Mouse (Mus musculus): ENCODE results near the gene Olfr1441. TPM values are rescaled to one million over a fixed set of nuclear protein-coding genes. Genes with fewer than 3 reads are reported as not detected.

The Olfr1441 gene
- polyA plus RNA-seq, 1 experiment from 2014 or later: not detected

- no peak overlapping the region for H3K27ac ChIP-seq (ENCODE audit: low read length)
- H3K4me3 ChIP-seq (ENCODE audit: low read depth, low read length): no peak overlapping the region
- no peaks in the 10 kb centered on the region for H3K9me3 ChIP-seq (ENCODE audit: control insufficient read depth, low read depth, low read length)
- H3K4me2 ChIP-seq (replicated peaks; ENCODE audit: low read depth, low read length): no peak overlapping the region
- no peak for ATAC-seq (ENCODE audit: insufficient number of reproducible peaks, insufficient read depth, low FRiP score, low read depth)
- peaks cover 4% of the 10 kb centered on the region for H3K4me1 ChIP-seq (ENCODE audit: control insufficient read depth, insufficient read depth, low read length)
- H3K36me3 ChIP-seq (ENCODE audit: control insufficient read depth, insufficient read depth, low read length): peaks cover 10% of the 10 kb centered on the region
- no peaks in the 10 kb centered on the region for H3K27me3 ChIP-seq (ENCODE audit: control insufficient read depth, insufficient read depth, low read length)
- no peak overlapping the region for H3K9ac ChIP-seq (replicated peaks; ENCODE audit: low read depth, low read length)
- 94% methylated on average over 10 of the region's 10 CpGs for WGBS
These were observed 48.4 kb downstream of the Olfr1441 start for GRCm38 (mm10) chr19:12465530-12466144.

- Histone ChIP-seq H3K4me3 (ENCODE audit: low read depth, low read length) (no peak overlapping the region), H3K9me3 (ENCODE audit: control insufficient read depth, low read depth, low read length) (no peaks in the 10 kb centered on the region), H3K36me3 (ENCODE audit: control insufficient read depth, insufficient read depth, low read length) (peaks cover 10% of the 10 kb centered on the region), H3K4me1 (ENCODE audit: control insufficient read depth, insufficient read depth, low read length) (peaks cover 4% of the 10 kb centered on the region; the same call in 1 of the 2 replicates), H3K27me3 (ENCODE audit: control insufficient read depth, insufficient read depth, low read length) (no peaks in the 10 kb centered on the region), H3K27ac (ENCODE audit: low read length) (no peak overlapping the region), H3K9ac (replicated peaks; ENCODE audit: low read depth, low read length) (no peak overlapping the region), H3K4me2 (replicated peaks; ENCODE audit: low read depth, low read length) (no peak overlapping the region)
- no peak; the same call in 1 of the 2 replicates for ATAC-seq (ENCODE audit: insufficient number of reproducible peaks, insufficient read depth, low FRiP score, low read depth)
- 36% methylated on average over 7 of the region's 7 CpGs for WGBS
These were observed 49.0 kb downstream of the Olfr1441 start for GRCm38 (mm10) chr19:12466204-12466603.

GRCm38 (mm10) chr19:12467436-12467835 lies 50.2 kb downstream of the Olfr1441 start:
- no peak for ATAC-seq (ENCODE audit: insufficient number of reproducible peaks, insufficient read depth, low FRiP score, low read depth)
- H3K4me1 ChIP-seq (ENCODE audit: control insufficient read depth, insufficient read depth, low read length): peaks cover 4% of the 10 kb centered on the region; the same call in 1 of the 2 replicates
- no peaks in the 10 kb centered on the region for H3K27me3 ChIP-seq (ENCODE audit: control insufficient read depth, insufficient read depth, low read length)
- no peak overlapping the region for H3K4me3 ChIP-seq (ENCODE audit: low read depth, low read length)
- H3K27ac ChIP-seq (ENCODE audit: low read length): no peak overlapping the region
- WGBS: 84% methylated on average over 5 of the region's 5 CpGs
- no peaks in the 10 kb centered on the region for H3K9me3 ChIP-seq (ENCODE audit: control insufficient read depth, low read depth, low read length)
- no peak overlapping the region for H3K4me2 ChIP-seq (replicated peaks; ENCODE audit: low read depth, low read length)
- no peak overlapping the region for H3K9ac ChIP-seq (replicated peaks; ENCODE audit: low read depth, low read length)
- peaks cover 15% of the 10 kb centered on the region for H3K36me3 ChIP-seq (ENCODE audit: control insufficient read depth, insufficient read depth, low read length)

GRCm38 (mm10) chr19:12471866-12472265 lies 54.6 kb downstream of the Olfr1441 start:
- Histone ChIP-seq H3K4me2 (replicated peaks; ENCODE audit: low read depth, low read length) (no peak overlapping the region), H3K4me3 (ENCODE audit: low read depth, low read length) (no peak overlapping the region), H3K27ac (ENCODE audit: low read length) (peak overlapping the region; percentile 48; the same call in 1 of the 2 replicates), H3K9me3 (ENCODE audit: control insufficient read depth, low read depth, low read length) (no peaks in the 10 kb centered on the region), H3K27me3 (ENCODE audit: control insufficient read depth, insufficient read depth, low read length) (no peaks in the 10 kb centered on the region), H3K4me1 (ENCODE audit: control insufficient read depth, insufficient read depth, low read length) (peaks cover 9% of the 10 kb centered on the region; the same call in 1 of the 2 replicates), H3K36me3 (ENCODE audit: control insufficient read depth, insufficient read depth, low read length) (peaks cover 15% of the 10 kb centered on the region), H3K9ac (replicated peaks; ENCODE audit: low read depth, low read length) (no peak overlapping the region)
- WGBS: 66% methylated on average over 3 of the region's 3 CpGs
- no peak for ATAC-seq (ENCODE audit: insufficient number of reproducible peaks, insufficient read depth, low FRiP score, low read depth)

GRCm38 (mm10) chr19:12472381-12472976 lies 55.2 kb downstream of the Olfr1441 start:
- 73% methylated on average over 5 of the region's 5 CpGs for WGBS
- peak overlapping the region; percentile 45; the same call in 1 of the 2 replicates for H3K27ac ChIP-seq (ENCODE audit: low read length)
- ATAC-seq (ENCODE audit: insufficient number of reproducible peaks, insufficient read depth, low FRiP score, low read depth): peak; percentile 39; the same call in 1 of the 2 replicates

More at GRCm38 (mm10) chr19:12472381-12472976, 55.2 kb downstream of the Olfr1441 start:
- H3K9me3 ChIP-seq (ENCODE audit: control insufficient read depth, low read depth, low read length): no peaks in the 10 kb centered on the region
- H3K4me2 ChIP-seq (replicated peaks; ENCODE audit: low read depth, low read length): no peak overlapping the region
- no peak overlapping the region for H3K4me3 ChIP-seq (ENCODE audit: low read depth, low read length)
- H3K36me3 ChIP-seq (ENCODE audit: control insufficient read depth, insufficient read depth, low read length): peaks cover 15% of the 10 kb centered on the region
- H3K27me3 ChIP-seq (ENCODE audit: control insufficient read depth, insufficient read depth, low read length): no peaks in the 10 kb centered on the region
- no peak overlapping the region for H3K9ac ChIP-seq (replicated peaks; ENCODE audit: low read depth, low read length)
- H3K4me1 ChIP-seq (ENCODE audit: control insufficient read depth, insufficient read depth, low read length): peaks cover 9% of the 10 kb centered on the region; the same call in 1 of the 2 replicates

Other genes starting within 250 kb of the Olfr1441 start
- gene Olfr1555-ps1, start 247.3 kb upstream of the Olfr1441 start, polyA plus RNA-seq (2014; fragmentation: Nextera tagmentation; extraction: Ambion mirVana): not detected in 2 replicates
- gene Olfr1431, start 216.8 kb upstream of the Olfr1441 start, polyA plus RNA-seq (2014; fragmentation: Nextera tagmentation; extraction: Ambion mirVana): not detected in 2 replicates
- gene Olfr1432, start 184.8 kb upstream of the Olfr1441 start, polyA plus RNA-seq (2014; fragmentation: Nextera tagmentation; extraction: Ambion mirVana): not detected in 2 replicates
- gene Olfr262, start 175.8 kb upstream of the Olfr1441 start, polyA plus RNA-seq (2014; fragmentation: Nextera tagmentation; extraction: Ambion mirVana): not detected in 2 replicates
- not detected in 2 replicates for gene Olfr235, start 156.4 kb upstream of the Olfr1441 start, polyA plus RNA-seq (2014; fragmentation: Nextera tagmentation; extraction: Ambion mirVana)
- gene Olfr1434, start 137.6 kb upstream of the Olfr1441 start, polyA plus RNA-seq (2014; fragmentation: Nextera tagmentation; extraction: Ambion mirVana): not detected in 2 replicates
- not detected in 2 replicates for gene Olfr1436, start 118.3 kb upstream of the Olfr1441 start, polyA plus RNA-seq (2014; fragmentation: Nextera tagmentation; extraction: Ambion mirVana)
- gene Olfr1437, start 92.3 kb upstream of the Olfr1441 start, polyA plus RNA-seq (2014; fragmentation: Nextera tagmentation; extraction: Ambion mirVana): not detected in 2 replicates
- gene Olfr1438-ps1, start 81.5 kb upstream of the Olfr1441 start, polyA plus RNA-seq (2014; fragmentation: Nextera tagmentation; extraction: Ambion mirVana): not detected in 2 replicates
- not detected in 2 replicates for gene Olfr1440, start 30.2 kb upstream of the Olfr1441 start, polyA plus RNA-seq (2014; fragmentation: Nextera tagmentation; extraction: Ambion mirVana)
- not detected in 2 replicates for gene Pfpl, start 10.5 kb downstream of the Olfr1441 start, polyA plus RNA-seq (2014; fragmentation: Nextera tagmentation; extraction: Ambion mirVana)
- 1.3 and 1.4 TPM in 2 replicates for gene Mpeg1, start 43.3 kb downstream of the Olfr1441 start, polyA plus RNA-seq (2014; fragmentation: Nextera tagmentation; extraction: Ambion mirVana)
- 18.9 and 20.2 TPM in 2 replicates for gene Dtx4, start 84.0 kb downstream of the Olfr1441 start, polyA plus RNA-seq (2014; fragmentation: Nextera tagmentation; extraction: Ambion mirVana)
- 22.7 and 23.5 TPM in 2 replicates for gene Fam111a, start 128.3 kb downstream of the Olfr1441 start, polyA plus RNA-seq (2014; fragmentation: Nextera tagmentation; extraction: Ambion mirVana)
- gene Gm4952, start 182.5 kb downstream of the Olfr1441 start, polyA plus RNA-seq (2014; fragmentation: Nextera tagmentation; extraction: Ambion mirVana): 0.22 TPM in 1 of 2 replicates, not detected in the other
- gene Glyat, start 215.9 kb downstream of the Olfr1441 start, polyA plus RNA-seq (2014; fragmentation: Nextera tagmentation; extraction: Ambion mirVana): not detected in 2 replicates

Data from stomach, embryonic 14.5 days (tissue).